Mouse (Mus musculus): ENCODE data around the gene Pmpca. TPM values are rescaled to one million over a fixed set of nuclear protein-coding genes. Genes with fewer than 3 reads are reported as not detected.

Pmpca gene
- polyA plus RNA-seq, 1 experiment from 2014 or later: 126 TPM

DNA sequence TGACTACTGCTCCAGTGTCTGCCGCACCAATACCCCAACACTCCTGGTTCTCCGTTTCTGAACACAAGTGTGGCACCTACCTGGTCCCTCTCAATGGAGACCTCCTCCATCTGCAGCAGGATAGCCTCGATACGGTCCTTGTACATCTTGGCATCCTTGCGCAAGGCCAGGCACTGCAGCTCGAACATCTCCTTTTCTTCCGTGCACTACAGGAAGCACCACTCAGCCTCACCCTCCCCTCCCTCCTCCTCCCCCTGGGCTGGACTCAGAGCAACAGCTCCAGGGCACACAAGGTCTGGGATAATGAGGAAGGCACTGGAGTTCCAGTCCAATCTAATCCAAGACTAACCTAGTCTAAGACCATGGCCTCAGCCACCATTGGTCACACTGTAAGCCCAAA lies 32.5 kb upstream of the Pmpca start:
- Histone ChIP-seq H3K4me2 (replicated peaks) (no peak overlapping the region), H3K36me3 (no peaks in the 10 kb centered on the region), H3K4me3 (no peak overlapping the region), H3K27ac (replicated peaks) (no peak overlapping the region), H3K4me1 (peaks cover 15% of the 10 kb centered on the region), H3K9ac (replicated peaks) (no peak overlapping the region), H3K9me3 (no peaks in the 10 kb centered on the region), H3K27me3 (no peaks in the 10 kb centered on the region)
- WGBS: 83% methylated on average over 7 of the region's 7 CpGs
- ATAC-seq (ENCODE audit: low FRiP score, low read depth): no peak

DNA sequence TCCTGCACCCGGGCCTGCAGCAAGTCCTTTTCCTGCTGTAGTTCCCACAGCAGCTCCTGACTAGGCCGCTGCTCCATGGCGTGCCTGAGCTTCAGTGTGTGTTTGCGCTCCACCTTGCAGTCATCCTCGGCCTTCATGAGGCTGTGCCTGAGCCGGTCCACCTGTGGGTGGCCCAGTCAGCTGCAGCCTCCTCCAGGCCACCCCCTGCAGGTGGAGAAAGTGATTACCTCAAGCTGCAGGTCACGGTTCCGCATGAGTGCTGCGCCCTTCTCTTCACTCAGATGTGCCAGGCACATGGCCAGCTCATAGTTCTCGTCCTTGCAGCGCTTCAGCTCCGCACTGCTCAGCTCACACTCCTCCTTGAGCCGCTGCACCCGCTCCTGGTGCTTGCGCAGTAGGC lies 31.7 kb upstream of the Pmpca start:
- 50% methylated on average over 15 of the region's 15 CpGs for WGBS

GRCm38 (mm10) chr2:26358667-26359320 lies 30.3 kb upstream of the Pmpca start:
- Histone ChIP-seq H3K4me3 (no peak overlapping the region), H3K4me1 (no peaks in the 10 kb centered on the region), H3K27me3 (no peaks in the 10 kb centered on the region), H3K27ac (replicated peaks) (no peak overlapping the region), H3K9ac (replicated peaks) (no peak overlapping the region), H3K9me3 (no peaks in the 10 kb centered on the region), H3K4me2 (replicated peaks) (no peak overlapping the region), H3K36me3 (peaks cover 11% of the 10 kb centered on the region)
- no peak for ATAC-seq (ENCODE audit: low FRiP score, low read depth)
- WGBS: 88% methylated on average over 13 of the region's 13 CpGs

More for the DNA sequence above, 31.7 kb upstream of the Pmpca start:
- no peaks in the 10 kb centered on the region for H3K27me3 ChIP-seq
- H3K9ac ChIP-seq (replicated peaks): no peak overlapping the region
- no peak overlapping the region for H3K4me3 ChIP-seq
- no peaks in the 10 kb centered on the region for H3K36me3 ChIP-seq
- H3K4me2 ChIP-seq (replicated peaks): no peak overlapping the region
- no peak for ATAC-seq (ENCODE audit: low FRiP score, low read depth)
- peaks cover 12% of the 10 kb centered on the region for H3K4me1 ChIP-seq
- no peak overlapping the region for H3K27ac ChIP-seq (replicated peaks)
- H3K9me3 ChIP-seq: no peaks in the 10 kb centered on the region

GRCm38 (mm10) chr2:26359983-26360382 lies 29.2 kb upstream of the Pmpca start:
- H3K4me3 ChIP-seq: no peak overlapping the region
- H3K4me2 ChIP-seq (replicated peaks): no peak overlapping the region
- no peak overlapping the region for H3K27ac ChIP-seq (replicated peaks)
- H3K9me3 ChIP-seq: no peaks in the 10 kb centered on the region
- 93% methylated on average over 6 of the region's 6 CpGs for WGBS
- ATAC-seq (ENCODE audit: low FRiP score, low read depth): no peak
- no peak overlapping the region for H3K9ac ChIP-seq (replicated peaks)
- H3K27me3 ChIP-seq: no peaks in the 10 kb centered on the region
- H3K4me1 ChIP-seq: no peaks in the 10 kb centered on the region
- H3K36me3 ChIP-seq: peaks cover 23% of the 10 kb centered on the region

GRCm38 (mm10) chr2:26360772-26361171 lies 28.4 kb upstream of the Pmpca start, which contains the start of gene Card9:
Gene Card9 (minus strand): TSS chr2:26360918.
- no peak for ATAC-seq (ENCODE audit: low FRiP score, low read depth)
- 67% methylated on average over 3 of the region's 3 CpGs for whole genome bisulfite sequencing
- Histone ChIP-seq H3K4me1 (no peaks in the 10 kb centered on the region), H3K9me3 (no peaks in the 10 kb centered on the region), H3K4me2 (replicated peaks) (no peak within 1 kb of the TSS), H3K36me3 (peaks cover 31% of the 10 kb centered on the region), H3K27ac (replicated peaks) (no peak within 1 kb of the TSS), H3K27me3 (no peaks in the 10 kb centered on the region), H3K4me3 (no peak within 1 kb of the TSS), H3K9ac (replicated peaks) (no peak within 1 kb of the TSS)

DNA sequence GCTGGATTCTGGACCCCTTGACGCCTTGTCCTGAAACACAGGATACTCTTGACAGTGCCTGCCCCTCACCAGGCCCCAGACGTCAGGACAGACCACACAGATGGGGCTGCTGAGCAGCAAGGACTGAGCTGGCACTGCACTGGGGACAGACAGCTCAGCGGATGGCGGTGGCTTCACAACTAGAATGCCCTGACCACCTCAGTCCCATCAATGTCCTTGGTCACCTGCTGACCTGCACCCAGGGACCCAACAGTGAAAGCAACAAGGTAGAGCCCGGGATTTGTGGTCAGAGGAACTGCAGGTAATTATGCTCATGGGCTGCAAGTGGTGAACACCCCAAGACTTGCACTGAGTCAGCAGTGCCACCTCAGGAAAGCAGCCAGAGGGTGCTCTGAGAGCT lies 26.1 kb upstream of the Pmpca start:
- WGBS: 85% methylated on average over 5 of the region's 5 CpGs
- ATAC-seq (ENCODE audit: low FRiP score, low read depth): no peak
- H3K4me3 ChIP-seq: no peak overlapping the region
- H3K27ac ChIP-seq (replicated peaks): no peak overlapping the region
- no peaks in the 10 kb centered on the region for H3K9me3 ChIP-seq
- H3K4me2 ChIP-seq (replicated peaks): no peak overlapping the region
- no peak overlapping the region for H3K9ac ChIP-seq (replicated peaks)
- H3K27me3 ChIP-seq: no peaks in the 10 kb centered on the region
- H3K4me1 ChIP-seq: no peaks in the 10 kb centered on the region
- peaks cover 53% of the 10 kb centered on the region for H3K36me3 ChIP-seq

- H3K9me3 ChIP-seq: no peaks in the 10 kb centered on the region
- ATAC-seq (ENCODE audit: low FRiP score, low read depth): no peak
- 89% methylated on average over 5 of the region's 5 CpGs for WGBS
- peaks cover 58% of the 10 kb centered on the region for H3K36me3 ChIP-seq
- H3K4me3 ChIP-seq: no peak overlapping the region
- H3K9ac ChIP-seq (replicated peaks): no peak overlapping the region
- no peak overlapping the region for H3K4me2 ChIP-seq (replicated peaks)
- no peaks in the 10 kb centered on the region for H3K27me3 ChIP-seq
- H3K27ac ChIP-seq (replicated peaks): no peak overlapping the region
- H3K4me1 ChIP-seq: no peaks in the 10 kb centered on the region
Observed at GRCm38 (mm10) chr2:26363481-26363880, 25.7 kb upstream of the Pmpca start.

GRCm38 (mm10) chr2:26364738-26365465 lies 24.2 kb upstream of the Pmpca start:
- no peak overlapping the region for H3K4me3 ChIP-seq
- no peaks in the 10 kb centered on the region for H3K4me1 ChIP-seq
- H3K4me2 ChIP-seq (replicated peaks): no peak overlapping the region
- H3K27me3 ChIP-seq: no peaks in the 10 kb centered on the region
- no peak for ATAC-seq (ENCODE audit: low FRiP score, low read depth)
- no peak overlapping the region for H3K27ac ChIP-seq (replicated peaks)
- WGBS: 91% methylated on average over 10 of the region's 10 CpGs
- no peak overlapping the region for H3K9ac ChIP-seq (replicated peaks)
- H3K36me3 ChIP-seq: peaks cover 72% of the 10 kb centered on the region
- H3K9me3 ChIP-seq: no peaks in the 10 kb centered on the region

DNA sequence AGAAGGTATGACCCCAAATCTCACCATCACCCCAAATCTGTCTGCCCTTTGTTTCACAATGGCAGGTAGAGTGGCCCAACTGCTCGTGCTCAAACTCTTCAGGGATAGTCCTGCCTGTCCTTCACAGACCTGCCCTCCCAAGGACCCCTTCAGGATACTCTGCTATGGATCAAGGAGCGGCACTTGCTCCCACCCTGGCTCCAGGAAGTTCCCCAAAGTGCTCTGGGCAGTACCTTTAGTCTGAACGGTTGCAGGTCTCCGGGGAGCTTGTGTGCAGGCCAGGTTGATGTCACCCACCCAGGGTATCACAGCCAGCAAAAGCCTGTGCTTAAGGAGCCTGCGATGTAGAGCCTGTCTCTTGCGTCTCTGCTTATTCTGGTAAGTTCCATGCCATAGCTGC lies 21.2 kb upstream of the Pmpca start:
- no peaks in the 10 kb centered on the region for H3K27me3 ChIP-seq
- no peak for ATAC-seq (ENCODE audit: low FRiP score, low read depth)
- 94% methylated on average over 6 of the region's 6 CpGs for WGBS

DNA sequence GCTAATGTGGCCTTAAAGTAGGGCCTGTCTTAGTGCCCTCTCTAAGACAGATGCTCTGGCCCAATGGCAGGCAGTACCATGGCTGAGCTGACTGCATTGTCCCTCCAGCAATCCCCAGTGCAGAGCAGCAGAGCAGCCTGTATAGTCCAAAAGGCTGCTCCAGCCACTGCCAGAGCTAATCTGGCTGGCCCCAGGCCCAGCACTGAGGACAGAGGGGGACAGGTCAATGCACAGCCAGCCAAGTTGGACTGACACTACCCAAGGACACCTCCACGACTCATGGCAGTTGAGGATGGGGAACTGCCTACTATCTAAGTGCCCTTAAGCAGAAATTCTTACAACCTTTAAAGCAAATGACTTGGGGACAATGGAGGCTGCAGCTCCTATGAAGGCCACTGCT lies 20.6 kb upstream of the Pmpca start:
- H3K9ac ChIP-seq (replicated peaks): no peak overlapping the region
- peaks cover 99% of the 10 kb centered on the region for H3K36me3 ChIP-seq
- no peaks in the 10 kb centered on the region for H3K9me3 ChIP-seq
- H3K4me1 ChIP-seq: no peaks in the 10 kb centered on the region
- ATAC-seq (ENCODE audit: low FRiP score, low read depth): no peak
- 81% methylated on average over 1 of the region's 1 CpGs for WGBS
- no peaks in the 10 kb centered on the region for H3K27me3 ChIP-seq
- no peak overlapping the region for H3K27ac ChIP-seq (replicated peaks)
- no peak overlapping the region for H3K4me3 ChIP-seq
- H3K4me2 ChIP-seq (replicated peaks): no peak overlapping the region

More for the DNA sequence above, 21.2 kb upstream of the Pmpca start:
- H3K4me2 ChIP-seq (replicated peaks): no peak overlapping the region
- no peak overlapping the region for H3K27ac ChIP-seq (replicated peaks)
- no peak overlapping the region for H3K9ac ChIP-seq (replicated peaks)
- H3K4me3 ChIP-seq: no peak overlapping the region
- no peaks in the 10 kb centered on the region for H3K4me1 ChIP-seq
- H3K36me3 ChIP-seq: peaks cover 99% of the 10 kb centered on the region
- no peaks in the 10 kb centered on the region for H3K9me3 ChIP-seq

DNA sequence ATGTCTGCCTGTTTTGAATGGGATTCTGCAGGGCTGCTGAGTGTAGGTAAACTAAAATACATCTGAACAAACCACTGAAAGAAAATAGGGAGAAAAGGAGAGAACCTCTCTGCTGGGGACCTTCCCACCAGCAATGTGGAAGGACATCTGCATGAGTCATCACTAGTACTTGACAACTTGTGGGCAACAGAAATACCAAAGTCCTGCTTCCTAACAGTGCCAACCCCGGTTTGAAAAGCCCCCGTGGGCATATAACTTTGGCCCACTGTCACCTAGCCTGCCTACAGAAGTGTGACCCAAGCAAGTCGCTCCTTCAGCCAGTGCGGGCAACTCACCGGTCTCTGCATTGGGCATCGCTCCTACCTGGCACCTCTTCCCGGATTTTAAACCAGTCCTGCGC lies 16.7 kb upstream of the Pmpca start:
- 95% methylated on average over 8 of the region's 8 CpGs for WGBS
- H3K4me1 ChIP-seq: no peaks in the 10 kb centered on the region
- no peak overlapping the region for H3K27ac ChIP-seq (replicated peaks)
- no peaks in the 10 kb centered on the region for H3K27me3 ChIP-seq
- peaks cover 98% of the 10 kb centered on the region for H3K36me3 ChIP-seq
- no peak overlapping the region for H3K9ac ChIP-seq (replicated peaks)
- H3K4me2 ChIP-seq (replicated peaks): no peak overlapping the region
- no peak for ATAC-seq (ENCODE audit: low FRiP score, low read depth)
- H3K4me3 ChIP-seq: no peak overlapping the region
- H3K9me3 ChIP-seq: no peaks in the 10 kb centered on the region

DNA sequence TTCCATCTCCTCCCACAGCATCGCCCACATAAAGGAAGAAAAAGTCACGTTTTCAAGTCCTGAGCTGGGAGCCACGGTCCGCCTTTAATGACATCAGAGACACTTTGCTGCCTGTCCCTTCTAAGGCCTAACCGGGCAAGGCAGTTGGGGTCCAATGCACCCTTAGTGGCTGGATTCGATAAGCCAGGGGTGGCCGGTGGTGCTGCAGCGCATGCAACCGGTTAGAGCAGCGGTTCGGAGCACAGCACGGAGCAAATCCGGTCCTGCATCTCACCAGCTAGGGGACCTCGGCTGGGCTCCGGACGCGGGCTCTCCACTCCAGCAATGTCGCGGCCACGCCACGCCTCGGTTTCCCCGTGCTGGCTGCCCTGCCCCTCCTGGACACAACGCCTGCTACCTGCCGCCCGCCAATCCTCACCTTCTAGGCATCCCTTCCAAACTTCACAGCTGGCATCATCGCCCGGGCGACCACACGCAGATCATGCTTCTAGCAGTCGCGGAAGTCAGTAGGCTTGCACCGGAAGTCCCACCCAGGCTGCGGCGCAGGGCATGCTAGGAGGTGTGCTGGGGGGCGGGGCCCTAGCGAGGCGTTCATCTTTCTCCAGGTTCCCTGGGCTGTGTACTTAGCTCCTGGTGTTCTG lies 8.9 kb upstream of the Pmpca start, which contains the start of gene Snapc4:
Gene Snapc4 (minus strand): TSS at position 523 of the 641 bp plus-strand sequence.
- H3K27ac ChIP-seq (replicated peaks): peak within 1 kb of the TSS; percentile 66
- peak; percentile 96 for ATAC-seq (ENCODE audit: low FRiP score, low read depth)
- H3K36me3 ChIP-seq: peaks cover 65% of the 10 kb centered on the region

More for the DNA sequence above, 8.9 kb upstream of the Pmpca start, which contains the start of gene Snapc4:
- peaks cover 14% of the 10 kb centered on the region for H3K4me1 ChIP-seq
- H3K9me3 ChIP-seq: no peaks in the 10 kb centered on the region
- no peaks in the 10 kb centered on the region for H3K27me3 ChIP-seq
- peak within 1 kb of the TSS; percentile 77 for H3K9ac ChIP-seq (replicated peaks)
- peak within 1 kb of the TSS; percentile 84 for H3K4me2 ChIP-seq (replicated peaks)
- WGBS: 1% methylated on average over 38 of the region's 38 CpGs
- peak within 1 kb of the TSS; percentile 83 for H3K4me3 ChIP-seq
